Mouse (Mus musculus): Measurements from ENCODE around the gene Aebp2. TPM values are rescaled to one million over a fixed set of nuclear protein-coding genes. Genes with fewer than 3 reads are reported as not detected.
A peak's percentile ranks its signal among the peaks of the same experiment; 100 is the strongest.

Gene Aebp2
- polyA plus RNA-seq, 1 experiment from 2014 or later: 8.9 TPM

- Histone ChIP-seq H3K4me1 (replicated peaks) (no peaks in the 10 kb centered on the region), H3K4me3 (no peak overlapping the region), H3K27me3 (no peaks in the 10 kb centered on the region), H3K9me3 (no peaks in the 10 kb centered on the region), H3K27ac (no peak overlapping the region), H3K9ac (no peak overlapping the region), H3K4me2 (no peak overlapping the region), H3K36me3 (no peaks in the 10 kb centered on the region)
- ATAC-seq (ENCODE audit: low FRiP score): no peak
- WGBS: 87% methylated on average over 4 of the region's 4 CpGs
Measured at GRCm38 (mm10) chr6:140611282-140611681, 11.2 kb upstream of the Aebp2 start.

DNA sequence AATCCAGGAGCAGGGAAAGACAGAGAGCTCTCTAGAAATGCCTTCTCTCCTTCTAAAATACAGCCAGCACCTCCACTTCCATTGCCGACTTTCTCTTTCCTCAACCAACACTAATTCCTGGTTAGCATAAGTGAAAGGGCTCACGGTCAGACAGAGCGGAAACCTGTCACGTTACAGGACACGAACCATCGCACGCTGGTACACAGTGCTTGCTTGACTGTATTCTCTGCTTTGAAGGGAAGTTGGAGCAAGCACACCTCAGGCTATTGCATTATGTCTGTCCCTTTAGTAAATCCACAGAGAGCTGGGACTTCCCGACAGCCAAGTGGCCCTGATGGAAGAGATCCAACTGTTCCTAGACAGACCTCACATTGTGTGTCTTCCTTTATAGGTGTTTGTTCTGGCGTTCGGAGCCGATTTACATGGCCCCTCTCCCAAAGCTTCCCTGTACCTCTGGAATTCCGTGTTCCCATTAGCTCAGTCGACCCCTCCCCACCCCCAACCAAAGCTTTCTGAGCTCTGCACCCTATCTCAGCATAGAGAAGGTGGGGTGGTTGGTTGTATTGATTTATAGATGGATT, 10.5 kb upstream of the Aebp2 start:
- Histone ChIP-seq H3K27ac (no peak overlapping the region), H3K4me3 (no peak overlapping the region), H3K27me3 (no peaks in the 10 kb centered on the region), H3K4me1 (replicated peaks) (no peaks in the 10 kb centered on the region), H3K4me2 (no peak overlapping the region), H3K36me3 (no peaks in the 10 kb centered on the region), H3K9ac (no peak overlapping the region), H3K9me3 (no peaks in the 10 kb centered on the region)
- 78% methylated on average over 13 of the region's 13 CpGs for WGBS
- no peak for ATAC-seq (ENCODE audit: low FRiP score)

DNA sequence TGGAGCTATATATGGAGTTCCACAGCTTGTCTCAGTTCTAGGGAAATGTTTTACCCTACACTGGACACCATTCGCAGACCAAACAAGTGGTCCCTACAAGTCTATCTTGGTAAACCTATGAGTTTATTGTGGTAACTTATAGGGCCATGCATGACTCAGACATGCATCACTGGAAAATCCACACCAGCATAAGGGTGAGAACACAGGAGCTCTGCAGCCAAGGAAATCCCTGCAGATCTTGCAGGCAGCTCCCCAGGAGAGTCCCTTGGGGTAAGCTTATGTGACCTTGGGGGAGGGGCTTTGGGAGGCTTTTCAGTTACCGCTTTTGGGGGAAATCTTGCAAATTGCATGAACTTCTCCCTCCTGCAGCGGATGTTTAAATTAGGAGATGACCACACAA, 8.6 kb upstream of the Aebp2 start:
- H3K27me3 ChIP-seq: no peaks in the 10 kb centered on the region
- no peaks in the 10 kb centered on the region for H3K4me1 ChIP-seq (replicated peaks)
- H3K27ac ChIP-seq: no peak overlapping the region
- no peak overlapping the region for H3K4me2 ChIP-seq
- no peaks in the 10 kb centered on the region for H3K9me3 ChIP-seq
- ATAC-seq (ENCODE audit: low FRiP score): no peak
- no peak overlapping the region for H3K4me3 ChIP-seq
- 80% methylated on average over 3 of the region's 3 CpGs for WGBS
- no peak overlapping the region for H3K9ac ChIP-seq
- H3K36me3 ChIP-seq: no peaks in the 10 kb centered on the region

DNA sequence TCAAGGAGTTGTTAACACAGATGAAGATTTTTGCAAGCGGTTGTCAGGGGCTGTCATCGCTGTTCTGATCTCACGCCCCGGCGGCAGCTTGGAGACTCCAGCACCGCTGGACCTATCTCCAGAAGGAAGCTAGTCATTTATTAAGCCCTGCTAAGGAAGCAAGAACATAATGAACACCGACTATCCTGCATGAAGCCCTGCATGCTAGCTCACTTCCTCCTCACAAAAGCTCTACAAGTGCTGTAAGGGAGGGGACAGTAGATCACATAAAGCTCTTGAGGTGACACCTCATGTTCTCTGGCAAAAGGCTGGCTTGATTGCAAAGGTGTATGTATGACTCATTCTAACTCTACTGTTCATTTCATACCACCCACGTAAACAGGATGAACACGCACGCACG, 7.8 kb upstream of the Aebp2 start:
- WGBS: 92% methylated on average over 11 of the region's 11 CpGs

GRCm38 (mm10) chr6:140620531-140621349, 1.7 kb upstream of the Aebp2 start:
- 68% methylated on average over 13 of the region's 13 CpGs for WGBS
- no peak for ATAC-seq (ENCODE audit: low FRiP score)
- no peak overlapping the region for H3K4me2 ChIP-seq

More for the DNA sequence above, 7.8 kb upstream of the Aebp2 start:
- Histone ChIP-seq H3K4me3 (no peak overlapping the region), H3K36me3 (no peaks in the 10 kb centered on the region), H3K4me1 (replicated peaks) (no peaks in the 10 kb centered on the region), H3K27ac (no peak overlapping the region), H3K27me3 (no peaks in the 10 kb centered on the region), H3K9me3 (no peaks in the 10 kb centered on the region), H3K4me2 (no peak overlapping the region), H3K9ac (no peak overlapping the region)
- no peak for ATAC-seq (ENCODE audit: low FRiP score)

GRCm38 (mm10) chr6:140621622-140622021, 841 bp upstream of the Aebp2 start:
- H3K4me2 ChIP-seq: no peak overlapping the region
- ATAC-seq (ENCODE audit: low FRiP score): no peak
- H3K4me3 ChIP-seq: no peak overlapping the region
- 94% methylated on average over 1 of the region's 1 CpGs for WGBS
- peaks cover 24% of the 10 kb centered on the region for H3K4me1 ChIP-seq (replicated peaks)
- H3K9me3 ChIP-seq: no peaks in the 10 kb centered on the region
- H3K9ac ChIP-seq: no peak overlapping the region
- H3K27me3 ChIP-seq: no peaks in the 10 kb centered on the region; the same call in 1 of the 2 replicates
- no peak overlapping the region for H3K27ac ChIP-seq
- H3K36me3 ChIP-seq: no peaks in the 10 kb centered on the region

More at GRCm38 (mm10) chr6:140620531-140621349, 1.7 kb upstream of the Aebp2 start:
- Histone ChIP-seq H3K27ac (no peak overlapping the region), H3K4me1 (replicated peaks) (peaks cover 16% of the 10 kb centered on the region), H3K27me3 (no peaks in the 10 kb centered on the region; the same call in 1 of the 2 replicates), H3K9ac (no peak overlapping the region), H3K4me3 (no peak overlapping the region), H3K9me3 (no peaks in the 10 kb centered on the region), H3K36me3 (no peaks in the 10 kb centered on the region)

- Histone ChIP-seq H3K4me2 (peak overlapping the region; percentile 90), H3K9me3 (no peaks in the 10 kb centered on the region), H3K27me3 (no peaks in the 10 kb centered on the region; the same call in 1 of the 2 replicates), H3K4me3 (peak overlapping the region; percentile 99), H3K9ac (peak overlapping the region; percentile 99), H3K27ac (peak overlapping the region; percentile 98), H3K4me1 (replicated peaks) (peaks cover 38% of the 10 kb centered on the region), H3K36me3 (no peaks in the 10 kb centered on the region)
- under 1% methylated on average over 84 of the region's 117 CpGs for WGBS
- peak; percentile 93 for ATAC-seq (ENCODE audit: low FRiP score)
Measured at GRCm38 (mm10) chr6:140623226-140624095, 998 bp downstream of the Aebp2 start.

- peak; percentile 44 for ATAC-seq (ENCODE audit: low FRiP score)
- Histone ChIP-seq H3K4me2 (peak overlapping the region; percentile 90), H3K9me3 (no peaks in the 10 kb centered on the region), H3K4me3 (peak overlapping the region; percentile 99), H3K27ac (peak overlapping the region; percentile 98), H3K36me3 (no peaks in the 10 kb centered on the region), H3K9ac (peak overlapping the region; percentile 99), H3K27me3 (no peaks in the 10 kb centered on the region; the same call in 1 of the 2 replicates), H3K4me1 (replicated peaks) (peaks cover 42% of the 10 kb centered on the region)
- 1% methylated on average over 73 of the region's 80 CpGs for WGBS
Measured at GRCm38 (mm10) chr6:140624096-140625051, 1.9 kb downstream of the Aebp2 start.

GRCm38 (mm10) chr6:140629176-140629859, 6.9 kb downstream of the Aebp2 start:
- ATAC-seq (ENCODE audit: low FRiP score): no peak
- Histone ChIP-seq H3K4me2 (no peak overlapping the region), H3K27me3 (no peaks in the 10 kb centered on the region), H3K9me3 (no peaks in the 10 kb centered on the region), H3K9ac (no peak overlapping the region), H3K4me3 (no peak overlapping the region), H3K36me3 (peaks cover 4% of the 10 kb centered on the region), H3K27ac (peak overlapping the region; percentile 55; the same call in 1 of the 2 replicates), H3K4me1 (replicated peaks) (peaks cover 46% of the 10 kb centered on the region)
- 83% methylated on average over 4 of the region's 4 CpGs for WGBS

- no peaks in the 10 kb centered on the region for H3K27me3 ChIP-seq
- peaks cover 40% of the 10 kb centered on the region for H3K4me1 ChIP-seq (replicated peaks)
- H3K4me3 ChIP-seq: no peak overlapping the region
- H3K36me3 ChIP-seq: peaks cover 12% of the 10 kb centered on the region
- H3K4me2 ChIP-seq: no peak overlapping the region
- 59% methylated on average over 4 of the region's 4 CpGs for WGBS
- H3K9me3 ChIP-seq: no peaks in the 10 kb centered on the region
- H3K27ac ChIP-seq: no peak overlapping the region
- ATAC-seq (ENCODE audit: low FRiP score): no peak
- no peak overlapping the region for H3K9ac ChIP-seq
Measured at GRCm38 (mm10) chr6:140630306-140630705, 7.8 kb downstream of the Aebp2 start.

DNA sequence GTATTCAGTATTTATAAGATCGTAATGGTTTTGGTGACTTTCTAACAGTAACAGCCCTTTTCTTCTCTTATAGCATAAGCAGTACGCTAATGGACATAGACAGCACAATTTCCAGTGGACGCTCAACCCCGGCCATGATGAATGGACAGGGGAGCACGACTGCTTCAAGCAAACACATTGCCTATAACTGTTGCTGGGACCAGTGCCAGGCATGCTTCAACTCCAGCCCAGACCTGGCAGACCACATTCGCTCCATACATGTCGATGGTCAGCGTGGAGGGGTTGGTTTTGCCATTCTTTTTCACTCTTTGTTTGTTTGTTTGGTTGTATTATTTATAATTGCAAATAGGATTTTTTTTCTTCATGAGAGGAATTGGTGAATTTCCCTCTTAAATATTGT, 11.2 kb downstream of the Aebp2 start:
- H3K27me3 ChIP-seq: no peaks in the 10 kb centered on the region
- ATAC-seq (ENCODE audit: low FRiP score): no peak
- H3K4me3 ChIP-seq: no peak overlapping the region
- peaks cover 13% of the 10 kb centered on the region for H3K4me1 ChIP-seq (replicated peaks)
- H3K4me2 ChIP-seq: no peak overlapping the region
- 0 out of 2 replicates have a peak overlapping the region, but pooled peaks have one; percentile 30 for H3K27ac ChIP-seq
- peaks cover 37% of the 10 kb centered on the region for H3K36me3 ChIP-seq
- WGBS: 86% methylated on average over 8 of the region's 8 CpGs
- no peaks in the 10 kb centered on the region for H3K9me3 ChIP-seq
- no peak overlapping the region for H3K9ac ChIP-seq
